Mouse (Mus musculus) intestine, embryonic 14.5 days (tissue): Measurements from ENCODE around the gene Elf5. TPM values are rescaled to one million over a fixed set of nuclear protein-coding genes. Genes with fewer than 3 reads are reported as not detected.
A peak's percentile ranks its signal among the peaks of the same experiment; 100 is the strongest.

ENCODE experiments used
- ATAC-seq: fragments of 200-750 bp; cut with Nextera tagmentation; replicated peaks from 2 replicates; pipeline ENCODE4 v1.8.0; 2017; ENCODE audit warnings: low read depth, moderate number of reproducible peaks, moderate TSS enrichment, moderate library complexity; ENCODE audit not compliant: low FRiP score, low TSS enrichment
- DNase-seq: peaks from one replicate; pipeline ENCODE4 v3.0.0-alpha.2; 2018; ENCODE audit warnings: low spot score
- H3K27ac ChIP-seq: fragments of 300-500 bp; sonication (generic); 2 replicates; pipeline ENCODE4 v1.5.1; 2014; ENCODE audit warnings: low read depth, mild to moderate bottlenecking, control low read depth
- H3K27me3 ChIP-seq: fragments of 300-500 bp; sonication (generic); replicated peaks from 2 replicates; pipeline ENCODE4 v1.6.1; 2014; ENCODE audit warnings: low read length, control low read depth; ENCODE audit not compliant: control insufficient read depth, insufficient read depth
- H3K36me3 ChIP-seq: fragments of 300-500 bp; sonication (generic); 2 replicates; pipeline ENCODE4 v1.6.1; 2014; ENCODE audit warnings: low read length, control low read depth; ENCODE audit not compliant: control insufficient read depth, insufficient read depth
- H3K4me1 ChIP-seq: fragments of 300-500 bp; sonication (generic); replicated peaks from 2 replicates; pipeline ENCODE4 v1.6.1; 2014; ENCODE audit warnings: low read length, control low read depth, mixed read lengths; ENCODE audit not compliant: control insufficient read depth, insufficient read depth
- H3K4me2 ChIP-seq: fragments of 300-500 bp; sonication (generic); 2 replicates; pipeline ENCODE4 v1.6.1; 2014; ENCODE audit warnings: low read length
- H3K4me3 ChIP-seq: fragments of 300-500 bp; sonication (generic); 2 replicates; pipeline ENCODE4 v1.5.1; 2014; ENCODE audit warnings: low read depth, low read length, control low read depth, mixed read lengths
- H3K9ac ChIP-seq: fragments of 300-500 bp; sonication (generic); 2 replicates; pipeline ENCODE4 v1.6.1; 2014; ENCODE audit warnings: mild to moderate bottlenecking, low read length
- H3K9me3 ChIP-seq: fragments of 300-500 bp; sonication (generic); 2 replicates; pipeline ENCODE4 v1.6.1; 2016; ENCODE audit warnings: low read length, control low read depth; ENCODE audit not compliant: control insufficient read depth
- WGBS: fragments of 180-500 bp; shearing (Covaris S2); extraction: QIAGEN DNeasy Blood & Tissue Kit; methylation state at CpG from one replicate; pipeline ENCODE4 v1.1.7; 2014; 5-methylcytosine and 5-hydroxymethylcytosine counted together
- polyA plus RNA-seq: library from polyadenylated mRNA; unstranded; fragments of >200 nt; fragmentation: Nextera tagmentation; extraction: Ambion mirVana; gene quantifications from 2 replicates; pipeline ENCODE4 v1.2.1, GENCODE M21; 2014

Gene Elf5
- polyA plus RNA-seq, 1 experiment from 2014 or later = 0.46 TPM

GRCm38 (mm10) chr2:103466984-103467588 lies 55.6 kb downstream of the Elf5 start:
- ATAC-seq (no peak), DNase-seq (no peak)
- Histone ChIP-seq H3K27ac (no peak overlapping the region), H3K27me3 (no peaks in the 10 kb centered on the region), H3K4me1 (no peaks in the 10 kb centered on the region; the same call in 1 of the 2 replicates), H3K36me3 (peaks cover 81% of the 10 kb centered on the region), H3K4me3 (no peak overlapping the region), H3K9ac (no peak overlapping the region), H3K9me3 (no peaks in the 10 kb centered on the region), H3K4me2 (no peak overlapping the region)
- 65% methylated on average over 10 of the region's 10 CpGs for WGBS

GRCm38 (mm10) chr2:103473362-103473761 lies 61.9 kb downstream of the Elf5 start:
- 95% methylated on average over 3 of the region's 3 CpGs for WGBS

GRCm38 (mm10) chr2:103476180-103476579 lies 64.7 kb downstream of the Elf5 start:
- Histone ChIP-seq H3K9me3 (no peaks in the 10 kb centered on the region), H3K9ac (no peak overlapping the region), H3K4me1 (no peaks in the 10 kb centered on the region), H3K27ac (no peak overlapping the region), H3K27me3 (no peaks in the 10 kb centered on the region), H3K36me3 (peaks cover 42% of the 10 kb centered on the region), H3K4me2 (no peak overlapping the region), H3K4me3 (no peak overlapping the region)
- ATAC-seq = no peak
- 87% methylated on average over 2 of the region's 2 CpGs for whole genome bisulfite sequencing
- DNase-seq = no peak

More at GRCm38 (mm10) chr2:103473362-103473761, 61.9 kb downstream of the Elf5 start:
- Histone ChIP-seq H3K27ac (no peak overlapping the region), H3K36me3 (peaks cover 64% of the 10 kb centered on the region), H3K4me1 (no peaks in the 10 kb centered on the region), H3K9ac (no peak overlapping the region), H3K27me3 (no peaks in the 10 kb centered on the region), H3K9me3 (no peaks in the 10 kb centered on the region), H3K4me2 (no peak overlapping the region), H3K4me3 (no peak overlapping the region)
- DNase-seq (no peak), ATAC-seq (no peak)

GRCm38 (mm10) chr2:103476657-103477056 lies 65.2 kb downstream of the Elf5 start:
- H3K36me3 ChIP-seq = peaks cover 37% of the 10 kb centered on the region
- no peak overlapping the region for H3K4me3 ChIP-seq
- DNase-seq (no peak), ATAC-seq (no peak)
- H3K4me1 ChIP-seq = no peaks in the 10 kb centered on the region
- WGBS = 81% methylated on average over 11 of the region's 11 CpGs
- no peak overlapping the region for H3K27ac ChIP-seq
- no peak overlapping the region for H3K9ac ChIP-seq
- H3K9me3 ChIP-seq = no peaks in the 10 kb centered on the region
- H3K4me2 ChIP-seq = no peak overlapping the region
- H3K27me3 ChIP-seq = no peaks in the 10 kb centered on the region

- no peak overlapping the region for H3K9ac ChIP-seq
- H3K4me2 ChIP-seq = no peak overlapping the region
- H3K27ac ChIP-seq = no peak overlapping the region
- H3K4me3 ChIP-seq = no peak overlapping the region
- H3K9me3 ChIP-seq = no peaks in the 10 kb centered on the region
- H3K4me1 ChIP-seq = no peaks in the 10 kb centered on the region
- H3K27me3 ChIP-seq = no peaks in the 10 kb centered on the region
- H3K36me3 ChIP-seq = peaks cover 35% of the 10 kb centered on the region
- DNase-seq (no peak), ATAC-seq (peak; percentile 83)
- WGBS = 56% methylated on average over 4 of the region's 4 CpGs
Measured at GRCm38 (mm10) chr2:103477456-103477855, 66.0 kb downstream of the Elf5 start.

GRCm38 (mm10) chr2:103478326-103478725 lies 66.8 kb downstream of the Elf5 start:
- Histone ChIP-seq H3K36me3 (peaks cover 26% of the 10 kb centered on the region), H3K27me3 (no peaks in the 10 kb centered on the region), H3K9ac (no peak overlapping the region), H3K27ac (no peak overlapping the region), H3K4me1 (no peaks in the 10 kb centered on the region), H3K9me3 (no peaks in the 10 kb centered on the region), H3K4me2 (no peak overlapping the region), H3K4me3 (no peak overlapping the region)
- no peak for DNase-seq
- 93% methylated on average over 3 of the region's 3 CpGs for WGBS
- no peak for ATAC-seq

GRCm38 (mm10) chr2:103480240-103480639 lies 68.8 kb downstream of the Elf5 start:
- peaks cover 7% of the 10 kb centered on the region; the same call in 1 of the 2 replicates for H3K4me1 ChIP-seq
- no peaks in the 10 kb centered on the region for H3K27me3 ChIP-seq
- peaks cover 7% of the 10 kb centered on the region for H3K36me3 ChIP-seq
- ATAC-seq (no peak), DNase-seq (no peak)
- H3K9me3 ChIP-seq = no peaks in the 10 kb centered on the region
- H3K9ac ChIP-seq = no peak overlapping the region
- WGBS = 84% methylated on average over 8 of the region's 8 CpGs
- no peak overlapping the region for H3K4me3 ChIP-seq
- no peak overlapping the region for H3K27ac ChIP-seq
- no peak overlapping the region for H3K4me2 ChIP-seq

- Histone ChIP-seq H3K27ac (no peak overlapping the region), H3K4me2 (no peak overlapping the region), H3K27me3 (no peaks in the 10 kb centered on the region), H3K4me3 (no peak overlapping the region), H3K9ac (no peak overlapping the region), H3K9me3 (no peaks in the 10 kb centered on the region), H3K4me1 (peaks cover 7% of the 10 kb centered on the region; the same call in 1 of the 2 replicates), H3K36me3 (peaks cover under 1% of the 10 kb centered on the region; the same call in 1 of the 2 replicates)
- DNase-seq = no peak
- no peak for ATAC-seq
- 92% methylated on average over 4 of the region's 4 CpGs for WGBS
Measured at GRCm38 (mm10) chr2:103480871-103481270, 69.4 kb downstream of the Elf5 start.
